Mouse (Mus musculus) hindbrain, embryonic 12.5 days (tissue): ENCODE measurements around the gene Cfc1. TPM values are rescaled to one million over a fixed set of nuclear protein-coding genes. Genes with fewer than 3 reads are reported as not detected.

ENCODE experiments used
- polyA plus RNA-seq: library from polyadenylated mRNA; unstranded; fragments of >200 nt; fragmentation: Nextera tagmentation; extraction: Ambion mirVana; gene quantifications from 2 replicates; pipeline ENCODE4 v1.2.1, GENCODE M21; 2016

Gene Cfc1
- polyA plus RNA-seq, 1 experiment from 2014 or later = not detected

Other genes with a start within 250 kb of the Cfc1 start
- gene Ccdc115, start 96.0 kb upstream of the Cfc1 start, polyA plus RNA-seq = 61.4 and 62.9 TPM in 2 replicates
- 69.7 and 70.1 TPM in 2 replicates for gene Imp4, start 95.8 kb upstream of the Cfc1 start, polyA plus RNA-seq
- 6.9 and 12.0 TPM in 2 replicates for gene Ptpn18, start 75.9 kb upstream of the Cfc1 start, polyA plus RNA-seq
- not detected in 2 replicates for gene Prss39, start 37.2 kb upstream of the Cfc1 start, polyA plus RNA-seq
- not detected in 2 replicates for gene Prss40, start 25.3 kb downstream of the Cfc1 start, polyA plus RNA-seq
- 11.4 and 12.8 TPM in 2 replicates for gene Amer3, start 44.0 kb downstream of the Cfc1 start, polyA plus RNA-seq